Mouse (Mus musculus) activated CD4-positive, CD25-positive, alpha-beta regulatory T cell, adult 4 months (primary cell): ENCODE data around the gene Syngr2. TPM values are rescaled to one million over a fixed set of nuclear protein-coding genes. Genes with fewer than 3 reads are reported as not detected.
A peak's percentile ranks its signal among the peaks of the same experiment; 100 is the strongest.

Experiments used
- ATAC-seq: one replicate; pipeline ENCODE4 v1.8.0; 2017
- polyA plus RNA-seq, 2 experiments: library from polyadenylated mRNA; unstranded; fragments of 100-300 nt; shearing (Covaris generic); gene quantifications; one replicate each; pipeline ENCODE4 v1.2.1; 2017

Gene Syngr2
- polyA plus RNA-seq, result 100 to 1,000 TPM in 1 of 2 experiments, 10 to 100 TPM in 1; 76.0 to 131 TPM

GRCm38 (mm10) chr11:117809407-117810311 is at the start of gene Syngr2, which contains the start of gene Gm20708:
TSS of gene Syngr2 (plus strand) at chr11:117809668.
TSS of gene Gm20708 (plus strand) at chr11:117809668.
- ATAC-seq, result peak; percentile 38

- ATAC-seq, result no peak
Observed at GRCm38 (mm10) chr11:117760374-117761119, 48.9 kb upstream of the Syngr2 start.

GRCm38 (mm10) chr11:117761801-117762200 is 47.7 kb upstream of the Syngr2 start:
- no peak for ATAC-seq

GRCm38 (mm10) chr11:117762246-117762645 is 47.2 kb upstream of the Syngr2 start:
- no peak for ATAC-seq

GRCm38 (mm10) chr11:117764319-117764718 is 45.1 kb upstream of the Syngr2 start:
- no peak for ATAC-seq

- ATAC-seq, result no peak
Observed at GRCm38 (mm10) chr11:117765361-117765760, 44.1 kb upstream of the Syngr2 start.

GRCm38 (mm10) chr11:117766275-117766674 is 43.2 kb upstream of the Syngr2 start:
- ATAC-seq, result no peak

GRCm38 (mm10) chr11:117768725-117769682 is 40.5 kb upstream of the Syngr2 start:
- no peak for ATAC-seq

- ATAC-seq, result no peak
Observed at GRCm38 (mm10) chr11:117769683-117770047, 39.8 kb upstream of the Syngr2 start.

- ATAC-seq, result no peak
Observed at GRCm38 (mm10) chr11:117770407-117770806, 39.1 kb upstream of the Syngr2 start.

GRCm38 (mm10) chr11:117772352-117772751 is 37.1 kb upstream of the Syngr2 start:
- peak; percentile 74 for ATAC-seq

- ATAC-seq, result no peak
Observed at GRCm38 (mm10) chr11:117774925-117775324, 34.5 kb upstream of the Syngr2 start.

GRCm38 (mm10) chr11:117775540-117775939 is 33.9 kb upstream of the Syngr2 start:
- ATAC-seq, result no peak

GRCm38 (mm10) chr11:117776085-117776792 is 33.2 kb upstream of the Syngr2 start:
- ATAC-seq, result no peak

GRCm38 (mm10) chr11:117777111-117777510 is 32.4 kb upstream of the Syngr2 start:
- peak; percentile 38 for ATAC-seq

GRCm38 (mm10) chr11:117778031-117778430 is 31.4 kb upstream of the Syngr2 start:
- ATAC-seq, result no peak

GRCm38 (mm10) chr11:117778851-117779433 is 30.5 kb upstream of the Syngr2 start:
- no peak for ATAC-seq

GRCm38 (mm10) chr11:117779434-117780198 is 29.9 kb upstream of the Syngr2 start:
- no peak for ATAC-seq

GRCm38 (mm10) chr11:117780199-117780515 is 29.3 kb upstream of the Syngr2 start:
- ATAC-seq, result no peak

GRCm38 (mm10) chr11:117780582-117781111 is 28.8 kb upstream of the Syngr2 start:
- ATAC-seq, result peak; percentile 69
